Mouse (Mus musculus) thymus, postnatal 10 days (tissue): ENCODE data around the gene Naxd.
"Not testable (repeated sequence)": the region's sequence is repeated elsewhere in the genome, so short reads cannot be mapped to it uniquely, and the experiment has no call there.

Source experiments
- DNase-seq, 2 experiments: peaks; one replicate each; pipeline ENCODE4 v3.0.0; 2021; ENCODE audit warnings: low spot score in 2 of 2

Naxd gene

DNA sequence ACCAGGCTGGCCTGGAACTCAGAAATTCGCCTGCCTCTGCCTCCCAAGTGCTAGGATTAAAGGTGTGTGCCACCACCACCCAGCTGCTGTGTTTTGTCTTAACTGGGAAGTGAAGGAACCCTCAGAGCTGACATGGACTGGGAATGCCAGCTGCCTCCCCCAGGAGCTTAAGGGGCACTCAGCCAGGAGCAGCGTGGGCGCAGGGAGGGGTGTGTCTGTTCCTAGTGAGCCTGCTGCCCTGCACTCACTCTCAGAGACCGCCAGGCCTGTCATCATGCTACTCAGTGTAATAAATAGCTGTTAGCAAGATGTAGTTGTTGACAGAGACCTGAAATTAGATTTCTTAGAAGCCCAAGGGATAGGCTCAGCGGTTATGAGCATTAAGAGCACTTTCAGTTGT is 13.7 kb downstream of the Naxd start:
- DNase-seq = no peak

DNA sequence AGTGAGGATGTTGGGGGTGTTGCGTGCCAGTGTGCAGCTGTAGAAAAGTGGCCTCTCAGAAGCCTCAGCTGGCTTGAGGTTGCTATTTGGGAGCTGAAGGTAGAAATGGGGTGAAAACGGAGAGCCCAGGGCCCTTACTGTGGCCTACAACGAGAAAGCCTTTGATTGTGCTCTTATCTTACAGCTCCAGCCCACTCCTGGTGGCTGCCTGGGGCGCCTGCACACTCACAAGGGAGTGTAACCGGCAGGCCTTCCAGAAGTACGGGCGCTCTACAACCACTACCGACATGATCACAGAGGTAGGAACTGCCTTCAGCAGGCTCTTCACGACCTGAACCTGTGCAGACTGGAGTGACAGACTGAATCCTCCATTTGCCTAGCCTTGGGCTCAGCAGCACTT is 15.4 kb downstream of the Naxd start:
- no peak for DNase-seq

DNA sequence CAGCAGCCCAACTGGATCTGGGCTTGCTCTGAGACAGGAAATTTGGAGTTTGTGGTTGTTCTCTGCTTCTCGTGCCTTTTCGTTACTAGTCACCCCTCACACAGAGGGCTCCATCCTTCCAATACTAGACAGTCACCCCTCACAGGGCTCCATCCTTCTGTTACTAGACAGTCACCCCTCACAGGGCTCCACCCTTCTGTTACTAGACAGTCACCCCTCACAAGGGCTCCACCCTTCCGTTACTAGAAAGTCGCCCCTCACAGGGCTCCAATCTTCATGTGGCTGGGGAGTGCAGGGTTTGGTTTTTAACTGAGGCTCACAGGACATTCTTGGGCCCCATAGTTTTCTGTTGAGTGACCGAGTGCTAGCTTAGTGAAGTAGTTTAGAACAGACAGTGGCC is 15.9 kb downstream of the Naxd start:
- DNase-seq = no peak

DNA sequence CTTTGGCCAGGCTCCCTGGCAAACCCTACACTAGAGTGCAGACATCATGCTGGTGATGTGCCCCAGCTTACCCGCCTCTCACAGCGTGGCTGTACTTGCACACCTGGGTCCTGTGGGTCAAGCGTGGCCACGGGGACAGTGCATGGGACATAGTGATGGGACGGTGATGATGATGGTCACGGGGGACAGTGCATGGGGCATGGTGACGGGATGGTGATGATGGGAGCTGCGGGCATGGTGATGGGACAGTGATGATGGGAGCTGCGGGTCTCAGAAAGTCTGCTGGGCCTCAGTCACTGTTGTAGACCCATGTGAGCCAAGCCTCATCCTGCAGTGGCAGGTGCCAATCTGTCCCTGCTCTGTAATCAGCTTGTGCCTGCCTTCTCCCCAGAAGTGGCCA is 19.0 kb downstream of the Naxd start:
- DNase-seq = no peak

DNA sequence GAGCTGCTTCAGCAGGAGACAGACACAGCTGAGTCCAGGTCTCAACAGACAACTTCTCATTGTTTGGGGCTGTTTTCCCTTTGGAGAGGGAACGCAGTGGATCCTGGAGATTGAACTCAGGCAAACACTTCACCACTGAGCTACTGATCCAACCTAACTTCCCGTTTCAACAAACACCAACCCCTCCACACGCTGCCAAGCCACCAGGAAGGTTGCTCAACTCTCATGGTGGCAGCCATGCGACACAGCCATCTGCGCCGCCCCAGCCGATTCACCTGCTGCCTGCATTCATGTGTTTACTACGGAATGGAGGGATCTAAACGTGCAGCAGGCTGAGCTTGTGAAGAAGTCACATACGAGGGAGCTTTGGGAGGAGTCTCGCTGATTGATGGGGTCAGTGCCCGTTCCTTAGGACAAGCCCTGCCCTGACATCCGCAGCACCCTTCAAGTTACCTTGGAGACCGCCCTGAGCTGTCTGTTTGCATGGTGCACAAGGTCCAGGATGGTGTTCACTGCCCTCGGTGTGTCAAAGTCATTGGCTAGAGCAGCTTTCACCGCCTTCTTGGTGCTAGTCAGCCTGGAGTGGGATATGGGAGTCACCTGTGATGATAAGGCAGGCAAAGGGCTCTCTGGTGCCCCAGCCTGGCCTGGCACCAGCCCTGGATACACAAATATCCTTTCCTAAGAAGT is 20.2 kb downstream of the Naxd start:
- no peak for DNase-seq

DNA sequence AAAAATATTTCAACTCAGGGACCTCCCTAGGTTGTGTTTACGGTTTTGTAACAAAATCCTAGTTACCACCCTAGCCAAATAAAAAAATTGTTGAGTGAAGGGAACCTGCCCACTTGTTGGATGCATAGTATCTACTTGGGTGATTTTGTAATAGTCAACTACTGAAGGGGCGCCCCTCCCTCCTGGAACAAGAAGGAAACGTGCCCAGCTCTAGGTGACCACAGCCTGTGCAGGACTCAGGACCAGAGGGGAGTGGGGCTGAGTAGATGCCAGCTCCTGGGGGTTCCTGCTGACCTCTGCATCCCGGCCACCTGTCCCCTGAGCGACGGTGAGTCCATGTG is 20.7 kb downstream of the Naxd start:
- no peak for DNase-seq

DNA sequence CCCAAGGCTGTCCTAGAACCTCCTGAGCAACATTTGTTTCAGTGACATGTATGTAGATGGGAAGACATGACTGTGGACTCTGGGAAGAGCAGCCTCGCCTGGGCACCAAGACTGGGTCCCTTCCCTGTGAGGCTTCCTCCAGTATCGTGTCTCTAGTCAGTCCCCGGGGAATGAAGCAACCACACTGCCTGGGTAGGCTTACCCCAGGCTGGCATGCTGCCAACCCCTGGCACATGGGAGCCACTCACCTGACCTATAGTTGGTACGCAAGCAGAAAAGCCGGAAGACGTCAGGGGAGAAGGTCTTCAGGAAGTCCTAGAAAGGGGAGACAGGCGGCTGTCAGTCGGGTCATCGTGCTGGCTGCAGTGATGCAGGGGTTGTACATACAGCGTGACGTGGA is 21.4 kb downstream of the Naxd start:
- DNase-seq = no peak

DNA sequence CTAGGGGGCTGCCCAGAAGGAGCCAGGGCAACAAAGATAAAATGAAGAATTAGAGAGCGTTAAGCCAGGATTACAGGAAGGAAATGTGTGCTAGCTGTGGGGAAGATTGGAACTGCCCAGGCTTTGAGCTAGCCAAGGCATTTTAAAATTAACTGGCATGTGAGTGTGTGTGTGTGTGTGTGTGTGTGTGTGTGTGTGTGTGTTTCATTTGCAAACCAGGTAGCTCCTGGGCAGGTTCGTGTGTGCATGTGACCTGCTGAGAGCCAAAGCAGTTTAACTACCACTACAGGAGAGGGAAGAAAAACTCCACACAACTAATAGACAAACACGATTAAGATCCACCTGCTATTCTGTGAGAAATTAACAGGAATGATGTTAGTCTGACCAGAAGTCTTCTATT is 26.0 kb downstream of the Naxd start:
- DNase-seq = no peak

DNA sequence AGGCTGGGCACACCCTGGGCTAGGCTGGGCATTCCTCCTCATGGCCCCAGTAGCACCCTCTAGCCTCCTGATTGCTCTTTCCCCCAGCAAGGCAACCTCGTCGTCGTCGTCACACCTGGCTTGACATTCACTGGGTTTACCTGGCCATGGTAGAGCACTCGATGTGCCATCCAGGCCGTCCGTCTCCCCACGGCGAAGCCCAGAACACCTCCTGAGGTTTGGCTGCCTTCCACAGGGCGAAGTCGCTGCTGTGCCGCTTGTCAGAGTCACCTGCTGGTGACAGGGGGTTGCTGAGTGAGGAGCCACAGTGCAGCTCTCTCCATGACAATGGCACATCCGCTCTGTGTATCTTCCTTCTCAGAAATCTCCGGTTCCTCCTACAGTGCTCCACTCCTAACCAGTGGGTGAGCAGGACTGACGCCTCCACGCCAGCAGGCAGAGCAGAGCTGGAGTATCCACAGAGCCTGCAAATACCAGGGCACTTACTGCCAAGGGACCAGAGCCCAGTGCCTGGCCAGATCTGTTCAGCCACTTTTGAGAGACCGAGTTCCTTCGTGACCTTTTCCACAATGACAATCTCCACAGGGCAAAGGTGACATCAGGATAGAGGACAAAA is 33.0 kb downstream of the Naxd start:
- no peak for DNase-seq

DNA sequence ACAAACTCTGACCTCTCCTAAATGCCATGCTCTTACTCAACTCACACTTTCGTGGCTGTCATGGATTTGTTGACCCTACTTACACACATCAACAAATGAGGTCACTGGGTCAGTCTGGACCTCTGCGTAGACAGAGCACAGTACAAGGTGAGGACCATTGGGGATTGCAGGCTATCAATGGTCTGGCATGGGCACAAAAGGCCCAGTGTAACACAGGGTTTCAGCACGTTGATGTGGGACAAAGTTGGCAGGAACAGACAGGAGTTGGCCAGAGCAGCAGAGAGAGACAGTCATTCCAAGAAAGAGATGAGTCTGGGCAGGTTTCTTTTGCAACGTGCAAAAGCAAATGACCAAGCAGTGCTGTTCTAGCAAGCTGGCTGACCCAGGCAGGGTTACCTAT is 33.5 kb downstream of the Naxd start:
- DNase-seq = no peak

DNA sequence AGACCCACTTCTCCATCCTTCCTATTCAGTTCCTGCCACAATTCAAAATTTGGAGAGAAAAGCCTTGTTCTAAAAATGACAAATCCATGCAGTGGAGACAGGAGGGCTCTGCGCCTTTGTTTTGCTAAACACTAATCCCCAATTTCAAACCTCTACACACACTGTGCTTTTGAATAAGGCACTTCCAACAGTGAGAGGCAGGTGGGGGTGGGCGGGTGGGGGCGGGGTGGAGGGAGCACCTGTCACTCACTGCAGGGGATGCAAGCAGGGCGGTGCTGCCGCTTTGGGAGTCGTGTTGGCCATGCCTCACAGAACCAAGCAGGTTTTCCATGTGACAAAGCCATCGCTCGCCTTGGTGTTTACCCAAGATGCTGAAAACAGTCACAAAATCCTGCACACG is 37.2 kb downstream of the Naxd start:
- DNase-seq = no peak

DNA sequence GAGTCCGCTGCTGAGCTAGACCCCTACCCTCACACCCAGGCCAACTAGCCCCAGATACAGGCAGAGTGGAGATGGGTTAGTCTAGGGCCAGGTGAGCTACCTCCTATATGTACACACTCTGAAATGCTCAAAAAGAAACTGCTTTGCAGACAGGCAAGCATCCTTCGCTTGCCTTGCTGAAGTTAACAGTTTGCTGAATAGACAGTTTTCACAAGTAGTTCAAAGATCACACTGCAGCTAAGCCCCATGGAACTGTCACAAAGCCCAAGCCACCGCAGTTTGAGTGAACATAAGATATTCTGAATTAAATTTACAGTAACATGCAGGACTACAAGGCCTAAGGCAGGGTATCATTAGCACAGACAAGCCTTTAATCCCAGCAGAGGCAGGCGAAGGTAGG is 41.7 kb downstream of the Naxd start:
- DNase-seq = no peak

DNA sequence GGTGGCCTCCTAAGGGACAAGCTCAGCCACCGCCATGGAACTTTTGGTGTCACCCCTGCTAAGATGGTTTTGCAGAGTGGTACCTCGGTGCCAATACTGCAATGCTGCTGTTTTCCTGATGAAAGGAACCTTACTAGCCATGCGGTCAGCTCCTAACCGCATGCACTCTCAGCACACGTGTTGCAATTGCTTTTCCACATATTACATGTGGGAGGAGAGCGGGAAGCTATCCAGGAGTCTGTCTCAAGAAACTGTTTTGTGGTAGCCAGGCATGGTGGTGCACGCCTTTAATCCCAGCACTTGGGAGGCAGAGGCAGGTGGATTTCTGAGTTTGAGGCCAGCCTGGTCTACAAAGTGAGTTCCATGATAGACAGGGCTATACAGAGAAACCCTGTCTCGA is 42.9 kb downstream of the Naxd start:
- no peak for DNase-seq

DNA sequence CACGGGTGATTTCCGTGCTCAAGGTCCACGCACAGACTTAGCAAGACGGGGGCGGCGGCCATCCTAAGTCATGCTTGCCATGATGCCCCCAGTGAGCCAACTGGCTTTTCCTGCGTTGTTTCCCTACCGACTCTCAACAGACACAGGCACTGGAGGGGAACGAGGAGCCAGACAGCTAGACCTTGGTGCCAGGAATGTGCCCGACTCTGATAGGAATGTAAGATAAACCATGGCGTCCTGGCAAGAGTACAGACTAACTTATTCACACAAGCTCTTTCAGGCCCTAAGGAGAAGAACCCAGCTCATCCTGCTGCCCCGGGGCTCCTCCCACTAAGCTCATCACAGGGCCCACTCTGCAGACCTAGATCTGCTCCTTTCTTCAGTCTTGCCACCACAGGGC is 44.7 kb downstream of the Naxd start:
- DNase-seq = no peak

DNA sequence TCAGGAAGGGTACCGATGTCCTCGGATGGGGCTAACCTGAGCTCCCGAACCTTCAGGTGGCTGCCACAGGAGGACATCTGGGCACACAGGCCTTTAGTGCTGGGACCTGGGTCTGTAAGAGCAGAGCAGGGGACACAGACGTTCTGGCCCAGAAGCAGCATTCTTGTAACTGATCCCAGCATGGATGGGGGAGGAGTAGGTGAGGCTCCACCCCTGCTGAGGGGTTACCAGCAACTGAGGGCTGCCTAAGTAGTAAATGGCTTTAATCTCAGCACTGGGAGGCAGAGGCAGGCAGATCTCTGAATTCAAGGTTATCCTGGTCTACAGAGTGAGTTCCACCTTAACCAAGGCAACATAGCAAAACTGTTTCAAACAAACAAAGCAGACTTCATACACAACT is 45.6 kb downstream of the Naxd start:
- DNase-seq = no peak

DNA sequence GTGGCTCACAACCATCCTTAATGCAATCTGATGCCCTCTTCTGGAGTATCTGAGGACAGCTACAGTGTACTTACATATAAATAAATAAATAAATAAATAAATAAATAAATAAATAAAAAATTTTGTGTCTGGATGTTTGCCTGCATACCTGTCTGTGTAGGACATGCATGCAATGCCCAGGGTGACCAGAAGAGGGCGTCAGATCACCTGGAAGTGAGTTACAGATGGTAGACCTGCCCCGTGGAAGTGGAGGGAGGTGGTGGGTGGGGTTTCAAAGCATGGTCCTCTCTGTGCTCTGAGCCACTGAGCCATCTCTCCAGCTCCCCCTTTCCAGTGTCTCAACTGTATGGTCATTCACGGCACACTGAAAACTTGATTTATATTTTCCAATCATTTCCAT is 47.1 kb downstream of the Naxd start:
- peak; percentile 76 to 86 for DNase-seq

DNA sequence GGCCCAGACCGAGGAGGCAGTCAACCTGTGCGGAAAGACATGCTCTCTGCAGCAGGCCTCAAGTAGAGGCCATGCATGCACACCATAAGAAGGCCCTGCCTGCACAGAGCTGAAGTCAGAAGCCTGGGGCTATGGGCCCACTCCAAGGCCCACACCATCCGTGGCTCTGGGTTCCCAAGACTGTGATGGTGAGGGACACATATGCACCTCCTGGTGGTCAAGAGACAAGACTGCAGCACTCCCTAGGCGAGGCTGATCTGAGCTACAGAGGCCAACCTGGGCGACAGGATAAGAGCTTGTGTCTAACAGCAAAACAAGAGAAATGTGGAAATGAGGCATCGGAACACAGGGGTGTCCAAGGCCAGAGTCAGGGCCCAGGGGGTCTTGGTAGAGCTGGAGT is 49.8 kb downstream of the Naxd start:
- DNase-seq = peak in 1 of 2 experiments; percentile 24

DNA sequence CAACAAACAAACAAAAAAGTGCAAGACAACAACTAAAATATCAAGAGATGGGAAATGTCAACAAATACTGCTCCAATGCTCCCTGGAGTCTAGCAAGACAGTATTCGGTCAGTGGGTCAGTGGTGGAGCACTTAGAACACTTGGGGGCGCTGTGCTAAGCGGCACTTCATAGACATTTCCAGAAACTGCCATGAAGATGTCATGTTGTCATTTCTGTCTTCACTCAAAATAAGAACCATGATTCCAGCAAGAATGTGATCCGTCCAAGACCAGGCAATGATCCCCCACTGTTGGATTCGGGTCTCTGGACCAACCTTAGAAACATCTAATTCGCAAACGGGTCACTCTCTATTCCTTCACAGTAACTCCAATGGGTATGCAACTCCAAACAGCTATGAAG is 52.4 kb downstream of the Naxd start:
- DNase-seq = peak; percentile 34 to 58

DNA sequence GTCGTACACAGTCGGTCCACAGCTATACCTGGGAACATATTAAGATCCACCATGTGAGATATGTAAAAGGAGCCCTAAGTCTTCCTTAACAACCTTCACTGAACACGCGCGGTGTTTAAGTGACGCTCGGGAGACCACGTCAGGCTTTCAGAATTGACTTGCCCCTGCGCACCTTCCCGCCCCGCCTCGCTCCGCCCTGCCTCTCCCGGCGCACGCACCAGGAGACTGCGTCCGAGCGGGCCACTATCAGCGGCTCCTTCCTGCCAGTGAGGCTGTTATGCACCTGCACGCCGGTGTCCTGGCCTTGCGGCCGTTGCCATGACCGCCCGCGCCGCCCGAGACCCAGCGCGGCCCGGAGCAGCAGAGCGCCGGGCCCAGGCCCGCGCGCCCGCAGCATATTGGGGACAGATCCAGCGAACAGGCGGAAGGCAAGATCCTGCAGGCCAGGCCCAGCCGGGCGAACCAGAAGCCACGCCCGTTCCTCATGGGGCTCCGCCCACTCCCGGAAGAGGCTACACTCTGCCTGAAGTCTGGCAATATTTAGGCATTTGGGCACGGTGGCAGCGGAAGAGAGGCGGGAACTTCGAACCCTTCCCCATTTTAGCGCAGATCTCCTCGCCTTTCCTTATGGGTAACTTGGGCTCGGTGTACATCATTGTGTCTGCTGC is 53.1 kb downstream of the Naxd start, which contains the start of gene Cars2:
Cars2 (minus strand) TSS at position 503 of the 668 bp plus-strand sequence.
- DNase-seq = peak; percentile 86 to 89

DNA sequence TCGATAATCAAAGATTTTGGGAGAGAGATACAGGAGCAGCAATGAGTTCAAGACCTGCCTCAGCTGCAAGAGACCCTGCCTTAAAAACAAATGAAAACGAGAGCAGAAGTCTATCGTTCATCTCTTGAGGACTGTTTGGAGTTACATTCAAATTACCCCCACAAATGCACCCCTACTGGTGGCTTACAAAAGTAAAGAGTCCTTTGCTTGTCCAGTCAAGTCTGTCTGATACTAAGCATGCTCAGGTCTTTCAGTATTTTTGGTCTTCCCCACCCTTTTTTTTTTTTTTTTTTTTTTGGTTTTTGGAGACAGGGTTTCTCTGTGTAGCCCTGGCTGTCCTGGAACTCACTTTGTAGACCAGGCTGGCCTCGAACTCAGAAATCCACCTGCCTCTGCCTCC is 54.2 kb downstream of the Naxd start:
- DNase-seq = not testable (repeated sequence)

DNA sequence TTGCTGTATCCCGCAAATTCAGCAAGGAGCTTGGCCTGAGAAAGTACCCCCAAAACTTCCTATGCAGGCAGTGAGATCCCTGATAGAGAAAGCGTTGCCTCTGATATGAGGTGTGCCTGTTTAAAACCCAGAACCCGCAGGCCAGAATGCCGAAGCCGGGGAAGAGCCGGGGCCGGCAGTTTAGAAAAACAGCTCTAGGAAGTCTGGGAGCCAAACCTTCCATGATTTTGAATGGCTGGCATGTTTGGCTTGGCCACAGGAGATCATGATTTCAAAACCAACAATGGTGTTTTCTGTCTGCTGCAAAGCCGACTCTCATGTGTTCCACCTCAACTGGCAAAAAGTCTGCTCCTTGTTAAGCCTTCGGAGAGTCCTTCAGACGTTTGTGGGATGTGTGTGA is 55.1 kb downstream of the Naxd start:
- no peak for DNase-seq

DNA sequence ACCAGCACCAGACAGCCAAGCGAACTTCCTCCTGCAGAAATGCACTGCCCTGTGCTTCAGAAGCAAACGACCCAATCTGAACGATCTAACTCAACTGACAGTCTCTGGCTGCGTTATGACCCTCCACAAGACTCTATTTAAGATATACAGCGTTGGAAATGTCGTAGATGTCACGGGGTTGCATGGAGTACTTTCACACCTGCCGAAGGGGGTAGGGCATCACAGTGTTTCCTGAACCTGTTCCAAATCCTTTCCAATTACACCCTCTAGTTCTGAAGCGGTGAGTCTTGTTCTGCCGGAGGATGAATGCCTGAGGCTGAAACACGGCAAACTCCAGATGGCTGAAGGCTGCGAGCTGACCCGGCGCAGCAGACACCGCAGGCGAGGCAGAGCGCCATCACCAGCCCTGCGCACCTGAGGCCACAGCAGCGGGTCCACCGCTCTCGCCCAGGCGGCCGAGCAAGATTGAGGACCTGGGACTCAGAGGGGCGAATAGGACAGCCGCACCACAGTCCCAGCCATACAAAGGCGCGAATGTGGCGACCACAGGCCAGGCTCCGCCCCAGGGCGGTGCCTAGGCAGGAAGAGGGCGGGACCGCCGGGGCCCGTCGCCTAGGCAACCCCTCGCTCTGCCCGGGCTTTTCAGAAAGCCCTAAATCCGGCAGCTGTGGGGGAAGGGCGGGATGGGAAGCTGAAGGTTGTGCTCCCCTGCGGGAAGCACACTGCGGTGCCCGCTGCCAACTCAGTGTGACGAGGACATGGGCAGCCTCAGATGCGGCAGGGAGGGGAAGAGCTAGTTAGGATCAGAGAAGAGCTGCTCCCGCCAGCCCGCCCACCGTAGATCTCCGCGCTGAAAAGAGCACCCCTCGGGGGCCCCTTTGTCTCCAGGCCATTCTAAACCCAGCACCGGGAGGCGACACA is 57.8 kb downstream of the Naxd start, which contains the start of gene Ing1:
Ing1 (plus strand) TSS at position 773 of the 921 bp plus-strand sequence.
- peak; percentile 94 to 96 for DNase-seq
